Mouse (Mus musculus): ENCODE measurements around the gene Comp. TPM values are rescaled to one million over a fixed set of nuclear protein-coding genes. Genes with fewer than 3 reads are reported as not detected.

The Comp gene
- polyA plus RNA-seq, 1 experiment from 2014 or later = 40.8 TPM

DNA sequence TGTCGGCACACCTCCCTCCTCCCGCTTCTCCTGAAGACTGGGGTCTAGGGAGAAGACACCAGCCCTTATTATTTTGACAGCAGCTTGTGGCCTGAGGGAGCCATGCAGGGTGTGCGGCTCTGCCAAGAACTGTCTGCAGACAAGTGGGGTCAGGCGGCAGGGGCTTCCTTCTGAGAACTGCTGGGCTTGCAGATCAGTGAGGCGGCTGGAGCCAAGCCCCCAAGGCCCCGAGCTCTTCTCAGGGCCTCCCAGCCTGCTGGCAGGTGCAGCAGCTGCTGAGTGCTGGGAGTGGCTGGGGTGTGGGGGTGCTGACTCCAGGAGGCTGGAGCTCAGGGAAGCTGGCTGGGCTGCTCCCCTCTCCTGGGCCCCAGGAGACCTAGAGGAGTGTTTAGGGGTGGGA lies 34.9 kb downstream of the Comp start:
- peak; percentile 49; the same call in 1 of the 2 replicates for ATAC-seq (ENCODE audit: low FRiP score, low read depth)
- WGBS = 56% methylated on average over 6 of the region's 6 CpGs
- Histone ChIP-seq H3K36me3 (peaks cover 15% of the 10 kb centered on the region), H3K4me1 (peaks cover 62% of the 10 kb centered on the region), H3K9ac (0 out of 2 replicates have a peak overlapping the region, but pooled peaks have one; percentile 35), H3K4me2 (replicated peaks) (0 out of 2 replicates have a peak overlapping the region, but pooled peaks have one; percentile 21), H3K4me3 (no peak overlapping the region), H3K27me3 (no peaks in the 10 kb centered on the region), H3K9me3 (0 out of 2 replicates have a peak, but pooled peaks cover 4% of the 10 kb centered on the region), H3K27ac (peak overlapping the region; percentile 83)

DNA sequence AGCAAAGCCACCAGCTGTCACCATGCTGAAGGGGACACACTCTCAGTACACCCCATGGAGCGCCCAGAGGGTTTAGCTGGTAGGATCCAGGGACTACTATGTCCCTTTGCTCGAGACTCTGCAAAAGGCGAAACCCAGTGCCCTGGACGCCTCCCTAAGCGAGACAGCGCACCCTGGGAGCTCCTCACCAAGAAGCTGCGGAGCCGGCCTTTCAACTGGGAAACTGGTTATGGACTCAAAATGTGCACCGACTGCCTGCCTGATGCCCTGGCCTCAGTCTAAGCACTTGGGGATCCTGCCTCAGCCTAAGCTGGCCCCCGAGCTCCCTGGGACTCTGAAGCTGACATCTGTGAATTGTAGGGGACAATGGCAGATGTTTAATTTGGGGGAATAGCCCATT lies 35.7 kb downstream of the Comp start:
- peaks cover 12% of the 10 kb centered on the region for H3K36me3 ChIP-seq
- no peak for ATAC-seq (ENCODE audit: low FRiP score, low read depth)
- peaks cover 62% of the 10 kb centered on the region for H3K4me1 ChIP-seq
- H3K9ac ChIP-seq = no peak overlapping the region
- H3K9me3 ChIP-seq = 0 out of 2 replicates have a peak, but pooled peaks cover 4% of the 10 kb centered on the region
- peak overlapping the region; percentile 83 for H3K27ac ChIP-seq
- no peaks in the 10 kb centered on the region for H3K27me3 ChIP-seq
- 77% methylated on average over 10 of the region's 10 CpGs for WGBS
- peak overlapping the region; percentile 21; the same call in 1 of the 2 replicates for H3K4me2 ChIP-seq (replicated peaks)
- H3K4me3 ChIP-seq = no peak overlapping the region

DNA sequence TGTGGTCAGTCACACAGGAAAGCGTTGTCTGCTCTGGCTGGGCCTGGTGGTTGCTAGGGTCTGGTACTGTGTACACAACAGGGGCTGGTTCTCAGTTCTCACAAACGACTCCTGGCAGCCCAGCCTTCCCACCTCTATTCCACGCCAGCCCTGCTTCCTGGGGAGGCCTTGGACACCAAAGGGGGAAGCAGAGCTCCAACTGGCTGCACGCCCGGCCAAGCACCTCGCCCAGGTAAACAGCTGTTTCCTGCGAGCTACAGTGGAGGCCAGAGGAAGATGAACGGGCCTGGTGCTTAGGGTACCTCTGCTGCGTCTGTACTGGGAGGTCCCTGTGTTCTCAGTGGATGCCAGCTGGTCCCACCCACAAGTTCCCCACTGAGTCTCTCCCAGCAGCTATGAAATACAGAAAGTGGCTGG lies 36.1 kb downstream of the Comp start:
- H3K4me3 ChIP-seq = no peak overlapping the region
- peak overlapping the region; percentile 83; the same call in 1 of the 2 replicates for H3K27ac ChIP-seq
- peak overlapping the region; percentile 21; the same call in 1 of the 2 replicates for H3K4me2 ChIP-seq (replicated peaks)
- ATAC-seq (ENCODE audit: low FRiP score, low read depth) = peak; percentile 45; the same call in 1 of the 2 replicates
- H3K9ac ChIP-seq = peak overlapping the region; percentile 25; the same call in 1 of the 2 replicates
- no peaks in the 10 kb centered on the region for H3K27me3 ChIP-seq
- peaks cover 62% of the 10 kb centered on the region for H3K4me1 ChIP-seq
- H3K9me3 ChIP-seq = 0 out of 2 replicates have a peak, but pooled peaks cover 1% of the 10 kb centered on the region
- peaks cover 12% of the 10 kb centered on the region for H3K36me3 ChIP-seq
- WGBS = 51% methylated on average over 9 of the region's 9 CpGs

DNA sequence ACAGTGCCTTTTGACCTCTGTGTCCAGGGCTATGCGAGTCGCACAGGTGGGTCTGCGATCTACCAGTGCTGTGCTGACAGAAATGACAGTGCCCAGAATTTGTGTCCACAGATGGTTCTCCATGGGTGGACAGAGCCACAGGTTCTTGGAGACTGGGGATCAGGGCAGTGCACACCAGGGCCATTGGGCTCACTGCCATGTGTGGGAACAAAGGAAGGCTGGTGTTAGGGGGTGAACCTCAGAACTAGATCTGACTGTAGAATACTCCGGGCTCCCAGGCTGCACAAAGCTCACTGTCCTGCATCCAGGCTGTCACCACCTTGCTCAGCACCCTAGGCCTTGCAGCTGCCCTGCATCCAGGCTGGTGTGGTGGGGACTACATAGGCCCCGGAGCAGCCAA lies 36.9 kb downstream of the Comp start:
- Histone ChIP-seq H3K9me3 (no peaks in the 10 kb centered on the region), H3K4me2 (replicated peaks) (no peak overlapping the region), H3K4me1 (peaks cover 61% of the 10 kb centered on the region), H3K27ac (peak overlapping the region; percentile 83; the same call in 1 of the 2 replicates), H3K27me3 (no peaks in the 10 kb centered on the region), H3K9ac (peak overlapping the region; percentile 3; the same call in 1 of the 2 replicates), H3K4me3 (no peak overlapping the region), H3K36me3 (peaks cover 7% of the 10 kb centered on the region)
- 92% methylated on average over 5 of the region's 5 CpGs for WGBS
- ATAC-seq (ENCODE audit: low FRiP score, low read depth) = no peak

GRCm38 (mm10) chr8:70414310-70414946 lies 41.1 kb downstream of the Comp start:
- Histone ChIP-seq H3K4me3 (no peak overlapping the region), H3K4me2 (replicated peaks) (no peak overlapping the region), H3K27ac (no peak overlapping the region), H3K4me1 (peaks cover 59% of the 10 kb centered on the region), H3K9me3 (no peaks in the 10 kb centered on the region), H3K9ac (no peak overlapping the region), H3K27me3 (no peaks in the 10 kb centered on the region), H3K36me3 (peaks cover 7% of the 10 kb centered on the region)
- 90% methylated on average over 6 of the region's 6 CpGs for WGBS
- ATAC-seq (ENCODE audit: low FRiP score, low read depth) = no peak

DNA sequence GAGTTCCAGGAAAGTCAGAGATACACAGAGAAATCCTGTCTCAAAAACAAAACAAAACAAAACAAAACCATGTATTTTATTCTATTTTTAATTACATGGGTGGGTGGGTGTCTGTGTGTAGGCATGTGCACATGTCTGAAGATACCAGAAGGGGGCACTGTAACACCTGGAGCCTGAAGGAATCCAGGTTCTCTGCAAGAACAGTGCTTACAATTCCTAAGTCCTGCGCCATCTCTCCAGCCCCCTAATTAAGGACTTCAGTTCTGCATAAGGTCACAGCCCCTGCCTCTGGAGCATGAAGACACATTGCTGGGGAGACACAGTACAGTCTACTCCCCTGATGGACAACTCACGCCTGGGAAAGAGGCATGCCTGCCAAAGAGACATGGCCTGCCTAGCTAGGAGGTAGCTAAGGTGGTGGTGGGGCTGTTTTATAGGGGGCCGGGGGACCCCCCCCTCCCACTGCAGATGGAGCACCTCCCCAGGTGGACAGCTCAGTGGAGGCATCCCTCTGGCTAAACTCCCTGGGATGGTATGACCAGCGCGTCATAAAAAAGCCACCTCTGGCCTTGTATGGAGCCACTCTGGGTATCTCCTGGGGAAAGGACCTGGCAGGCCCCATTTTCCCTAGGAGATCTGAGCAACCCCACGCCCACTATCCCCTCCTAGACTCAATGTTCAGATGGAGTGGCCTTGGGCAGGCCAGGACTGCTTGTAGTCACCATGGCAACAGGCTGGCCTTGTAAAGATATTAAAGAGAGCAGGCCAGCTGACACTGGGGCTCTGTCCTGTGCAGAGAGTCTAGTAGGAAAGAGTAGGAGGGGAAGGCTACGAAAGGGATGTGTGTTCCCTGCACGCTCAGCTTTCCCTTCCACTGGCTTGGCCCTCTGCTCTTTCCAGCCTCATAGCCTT lies 42.4 kb downstream of the Comp start:
- H3K9ac ChIP-seq = no peak overlapping the region
- 0 out of 2 replicates have a peak overlapping the region, but pooled peaks have one; percentile 2 for H3K4me2 ChIP-seq (replicated peaks)
- ATAC-seq (ENCODE audit: low FRiP score, low read depth) = peak; percentile 52; the same call in 1 of the 2 replicates
- H3K4me1 ChIP-seq = peaks cover 62% of the 10 kb centered on the region
- WGBS = 49% methylated on average over 8 of the region's 8 CpGs
- H3K4me3 ChIP-seq = no peak overlapping the region
- H3K27ac ChIP-seq = peak overlapping the region; percentile 56
- H3K27me3 ChIP-seq = no peaks in the 10 kb centered on the region
- H3K36me3 ChIP-seq = peaks cover 7% of the 10 kb centered on the region
- no peaks in the 10 kb centered on the region for H3K9me3 ChIP-seq

DNA sequence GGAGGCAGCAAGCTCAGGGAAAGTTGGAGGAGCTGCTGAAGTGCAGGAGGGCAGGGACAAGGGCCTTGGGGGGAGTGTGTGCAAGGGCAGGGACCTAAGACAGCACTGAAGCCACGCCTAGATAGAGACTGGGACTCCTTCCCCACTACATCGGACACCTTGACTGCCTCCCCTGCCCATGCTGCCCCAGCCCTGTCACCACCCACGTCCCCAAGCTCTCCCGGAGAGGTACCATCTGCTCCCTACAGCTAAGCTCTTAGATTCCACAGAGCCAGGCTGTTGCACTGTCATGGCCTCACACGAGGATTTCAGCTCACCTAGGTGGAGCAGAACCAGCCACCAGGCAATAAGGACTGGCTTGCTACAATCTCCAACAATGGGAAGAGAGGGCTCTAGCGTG lies 43.6 kb downstream of the Comp start:
- Histone ChIP-seq H3K9ac (0 out of 2 replicates have a peak overlapping the region, but pooled peaks have one; percentile 37), H3K36me3 (peaks cover 7% of the 10 kb centered on the region), H3K27ac (no peak overlapping the region), H3K4me2 (replicated peaks) (no peak overlapping the region), H3K9me3 (no peaks in the 10 kb centered on the region), H3K27me3 (no peaks in the 10 kb centered on the region), H3K4me3 (no peak overlapping the region), H3K4me1 (peaks cover 53% of the 10 kb centered on the region)
- ATAC-seq (ENCODE audit: low FRiP score, low read depth) = no peak
- 57% methylated on average over 6 of the region's 6 CpGs for WGBS

DNA sequence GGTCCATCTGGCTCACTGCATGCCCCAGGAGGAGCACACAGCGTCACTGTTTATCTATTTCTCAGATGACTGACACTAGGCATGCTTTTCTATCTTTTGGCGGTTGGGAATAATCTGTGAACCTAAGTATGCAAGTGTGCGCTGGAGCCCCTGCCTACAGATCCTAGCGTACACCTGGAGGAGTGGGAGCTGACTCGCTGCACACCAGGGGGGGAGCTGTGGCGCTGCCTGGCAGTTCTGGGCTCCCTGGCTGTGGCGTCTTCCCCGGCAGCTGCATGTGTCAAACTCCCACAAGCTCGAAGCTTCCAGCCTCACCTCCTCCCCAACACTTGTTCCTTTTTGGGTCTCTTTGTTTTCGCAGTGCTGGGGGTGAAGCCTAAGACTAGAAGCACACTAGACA lies 44.6 kb downstream of the Comp start:
- H3K27ac ChIP-seq = peak overlapping the region; percentile 58; the same call in 1 of the 2 replicates
- no peak overlapping the region for H3K4me3 ChIP-seq
- H3K9me3 ChIP-seq = no peaks in the 10 kb centered on the region
- peaks cover 7% of the 10 kb centered on the region for H3K36me3 ChIP-seq
- H3K9ac ChIP-seq = peak overlapping the region; percentile 10; the same call in 1 of the 2 replicates
- ATAC-seq (ENCODE audit: low FRiP score, low read depth) = no peak
- 38% methylated on average over 10 of the region's 10 CpGs for WGBS
- H3K27me3 ChIP-seq = no peaks in the 10 kb centered on the region
- H3K4me2 ChIP-seq (replicated peaks) = no peak overlapping the region
- peaks cover 53% of the 10 kb centered on the region for H3K4me1 ChIP-seq

DNA sequence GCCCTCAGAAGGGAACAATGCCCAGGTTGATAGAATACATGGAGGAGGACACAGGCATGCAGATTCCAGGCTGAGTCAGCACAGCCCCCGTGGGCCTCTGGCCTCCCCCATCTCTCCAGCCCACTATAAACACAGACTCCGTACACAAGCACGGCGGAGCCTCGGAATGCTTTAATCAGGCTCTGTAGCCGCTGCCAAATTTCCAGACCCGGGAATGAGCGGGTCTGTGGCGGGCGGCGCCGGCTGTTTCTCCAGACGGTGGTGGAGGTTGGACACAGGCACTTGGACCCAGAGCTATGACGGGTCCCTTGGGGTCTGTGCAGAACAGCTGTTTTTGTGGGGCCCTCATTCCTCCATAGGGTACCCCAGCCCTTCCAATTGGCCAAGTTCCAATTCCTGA lies 45.6 kb downstream of the Comp start:
- H3K4me1 ChIP-seq = peaks cover 53% of the 10 kb centered on the region
- H3K36me3 ChIP-seq = peaks cover 5% of the 10 kb centered on the region; the same call in 1 of the 2 replicates
- WGBS = 18% methylated on average over 14 of the region's 14 CpGs
- peak overlapping the region; percentile 32 for H3K4me2 ChIP-seq (replicated peaks)
- H3K9me3 ChIP-seq = no peaks in the 10 kb centered on the region
- peak overlapping the region; percentile 58; the same call in 1 of the 2 replicates for H3K27ac ChIP-seq
- no peaks in the 10 kb centered on the region for H3K27me3 ChIP-seq
- no peak overlapping the region for H3K9ac ChIP-seq
- ATAC-seq (ENCODE audit: low FRiP score, low read depth) = peak; percentile 68
- no peak overlapping the region for H3K4me3 ChIP-seq

- Histone ChIP-seq H3K9ac (peak overlapping the region; percentile 39; the same call in 1 of the 2 replicates), H3K27ac (no peak overlapping the region), H3K4me1 (peaks cover 53% of the 10 kb centered on the region), H3K4me3 (no peak overlapping the region), H3K36me3 (no peaks in the 10 kb centered on the region), H3K9me3 (no peaks in the 10 kb centered on the region), H3K27me3 (no peaks in the 10 kb centered on the region), H3K4me2 (replicated peaks) (no peak overlapping the region)
- 80% methylated on average over 11 of the region's 11 CpGs for WGBS
- ATAC-seq (ENCODE audit: low FRiP score, low read depth) = no peak
Measured at GRCm38 (mm10) chr8:70419879-70420643, 46.7 kb downstream of the Comp start.

- Histone ChIP-seq H3K4me2 (replicated peaks) (no peak overlapping the region), H3K27ac (no peak overlapping the region), H3K9me3 (no peaks in the 10 kb centered on the region), H3K9ac (no peak overlapping the region), H3K27me3 (no peaks in the 10 kb centered on the region), H3K4me1 (peaks cover 43% of the 10 kb centered on the region), H3K36me3 (no peaks in the 10 kb centered on the region), H3K4me3 (no peak overlapping the region)
- 77% methylated on average over 18 of the region's 18 CpGs for WGBS
- no peak for ATAC-seq (ENCODE audit: low FRiP score, low read depth)
Measured at GRCm38 (mm10) chr8:70421349-70422104, 48.2 kb downstream of the Comp start.

All from limb, embryonic 13.5 days (tissue).